Mouse (Mus musculus) neural tube, embryonic 12.5 days (tissue): ENCODE data around the gene Armc7. TPM values are rescaled to one million over a fixed set of nuclear protein-coding genes. Genes with fewer than 3 reads are reported as not detected.

Experiments
- microRNA-seq: library from miRNA; unstranded; fragments of <30 nt; microRNA quantifications from one replicate; pipeline ENCODE4, GENCODE M21; 2017
- polyA plus RNA-seq: library from polyadenylated mRNA; unstranded; fragments of >200 nt; fragmentation: Nextera tagmentation; extraction: Ambion mirVana; gene quantifications from 2 replicates; pipeline ENCODE4 v1.2.1, GENCODE M21; 2016

Armc7 gene
- polyA plus RNA-seq, 1 experiment from 2014 or later = 12.9 TPM

Small RNA genes within 50 kb of the gene (microRNA-seq; reads per million reads assigned to microRNA genes)
- not detected for gene Mir3968

Other genes with a start within 250 kb of the Armc7 start
- gene Grin2c, start 208.4 kb upstream of the Armc7 start, polyA plus RNA-seq = 0.96 and 1.0 TPM in 2 replicates
- gene Fdxr, start 198.6 kb upstream of the Armc7 start, polyA plus RNA-seq = 16.4 and 18.9 TPM in 2 replicates
- 0.34 and 0.46 TPM in 2 replicates for gene Fads6, start 178.0 kb upstream of the Armc7 start, polyA plus RNA-seq
- gene Otop2, start 168.5 kb upstream of the Armc7 start, polyA plus RNA-seq = not detected in 2 replicates
- gene Ush1g, start 153.6 kb upstream of the Armc7 start, polyA plus RNA-seq = 0.08 and 0.28 TPM in 2 replicates
- 0.55 and 0.59 TPM in 2 replicates for gene Otop3, start 140.9 kb upstream of the Armc7 start, polyA plus RNA-seq
- gene Hid1, start 107.9 kb upstream of the Armc7 start, polyA plus RNA-seq = 28.9 and 30.3 TPM in 2 replicates
- gene Cdr2l, start 93.8 kb upstream of the Armc7 start, polyA plus RNA-seq = 30.0 and 30.1 TPM in 2 replicates
- gene Mrpl58, start 71.9 kb upstream of the Armc7 start, polyA plus RNA-seq = 193 and 199 TPM in 2 replicates
- 890 and 895 TPM in 2 replicates for gene Atp5h, start 55.7 kb upstream of the Armc7 start, polyA plus RNA-seq
- 29.7 and 29.9 TPM in 2 replicates for gene Kctd2, start 55.5 kb upstream of the Armc7 start, polyA plus RNA-seq
- gene Trim80, start 35.1 kb upstream of the Armc7 start, polyA plus RNA-seq = not detected in 2 replicates
- 0.09 and 0.14 TPM in 2 replicates for gene Slc16a5, start 13.2 kb upstream of the Armc7 start, polyA plus RNA-seq
- gene Nt5c, start 16.2 kb downstream of the Armc7 start, polyA plus RNA-seq = 84.8 and 87.1 TPM in 2 replicates
- gene Jpt1, start 38.7 kb downstream of the Armc7 start, polyA plus RNA-seq = 999 and 1,042 TPM in 2 replicates
- 1,184 and 1,219 TPM in 2 replicates for gene Sumo2, start 60.6 kb downstream of the Armc7 start, polyA plus RNA-seq
- gene Nup85, start 88.8 kb downstream of the Armc7 start, polyA plus RNA-seq = 141 and 143 TPM in 2 replicates
- gene Mrps7, start 128.3 kb downstream of the Armc7 start, polyA plus RNA-seq = 85.2 and 90.2 TPM in 2 replicates
- gene Gga3, start 128.4 kb downstream of the Armc7 start, polyA plus RNA-seq = 33.7 and 38.5 TPM in 2 replicates
- gene Mif4gd, start 137.3 kb downstream of the Armc7 start, polyA plus RNA-seq = 11.6 and 12.5 TPM in 2 replicates
- 27.5 and 28.2 TPM in 2 replicates for gene Slc25a19, start 152.6 kb downstream of the Armc7 start, polyA plus RNA-seq
- 173 and 186 TPM in 2 replicates for gene Grb2, start 232.9 kb downstream of the Armc7 start, polyA plus RNA-seq